9 mouse cellular contexts compared by ENCODE assay signal in the genomic region with DNA sequence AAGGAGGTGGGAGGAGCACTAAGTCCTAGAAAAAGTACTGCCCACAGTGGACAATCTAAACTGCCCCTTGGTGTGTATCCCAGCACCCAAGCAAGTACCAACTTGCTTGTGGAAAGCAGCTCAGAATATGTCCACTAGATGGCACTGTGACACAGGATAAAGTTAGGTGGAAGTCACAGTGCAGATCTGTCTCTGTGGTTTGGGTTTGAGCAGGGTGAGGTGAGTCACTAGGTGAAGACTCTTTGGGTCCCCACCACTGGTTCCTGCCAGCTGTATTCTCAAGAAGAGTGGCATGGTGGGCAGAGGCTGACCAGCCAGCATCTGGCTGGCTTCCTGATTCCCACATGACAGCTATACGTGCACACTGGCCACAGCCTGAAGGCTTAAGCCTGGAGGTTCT. TPM values are rescaled to one million over a fixed set of nuclear protein-coding genes. Genes with fewer than 3 reads are reported as not detected.
DNase-seq lines count a peak whose midpoint lies in the region; ATAC-seq and TF ChIP-seq lines count a peak whose summit lies in the region.
"Had no signal": no experiment of that assay in that cellular context is flagged by ENCODE, and none has a peak within 500 bp of the region (broad histone marks: within the 10 kb centered on the region; RNA-seq: fewer than 3 reads in every experiment).

No protein-coding gene starts in this region.

- no peak overlapping the region for H3ac ChIP-seq in myocyte (ENCODE audit: control insufficient read depth, insufficient read length)

- peak; percentile 88 for TF ChIP-seq CTCF in kidney, postnatal 0 days (IDR thresholded peaks at IDR 0.05; ENCODE audit: low read depth)

- peaks cover 42% of the 10 kb centered on the region for H3K36me3 ChIP-seq in heart, embryonic 14.5 days (ENCODE audit: control insufficient read depth, insufficient read depth, low read length)
- H3K36me3 ChIP-seq in kidney, postnatal 0 days (ENCODE audit: insufficient read depth, low read length) = peaks cover 39% of the 10 kb centered on the region
- H3K36me3 ChIP-seq in liver, embryonic 11.5 days (ENCODE audit: control insufficient read depth, insufficient read depth, low read length) = peaks cover 26% of the 10 kb centered on the region
- peaks cover 13% of the 10 kb centered on the region for H3K36me3 ChIP-seq in myocyte (ENCODE audit: control insufficient read depth, insufficient read depth)

- peak; percentile 68 for ATAC-seq in erythroblast, adult 5-6 weeks (replicated peaks; ENCODE audit: low FRiP score, poor library complexity, severe bottlenecking)
- ATAC-seq in heart, embryonic 14.5 days (ENCODE audit: insufficient number of reproducible peaks, insufficient read depth, low FRiP score, low read depth) = peak; percentile 11; the same call in 1 of the 2 replicates
- ATAC-seq in kidney, postnatal 0 days (replicated peaks; ENCODE audit: low FRiP score, low read depth) = peak; percentile 33; the same call in 1 of the 2 replicates
- peak; percentile 50 for ATAC-seq in liver, embryonic 11.5 days (replicated peaks; ENCODE audit: low FRiP score)

- no peak overlapping the region for H3K4me2 ChIP-seq in heart, embryonic 14.5 days (ENCODE audit: low read length)
- H3K4me2 ChIP-seq in kidney, postnatal 0 days (ENCODE audit: low read length) = no peak overlapping the region
- H3K4me2 ChIP-seq in liver, embryonic 11.5 days = no peak overlapping the region
- H3K4me2 ChIP-seq in myocyte (ENCODE audit: low read depth) = peak overlapping the region; percentile 57

- H3K4me1 ChIP-seq in heart, embryonic 14.5 days (ENCODE audit: control insufficient read depth in 2 of 2, insufficient read depth in 2 of 2, low read length in 2 of 2) = peaks cover 35 to 52% of the 10 kb centered on the region in 2 experiments
- peaks cover 12% of the 10 kb centered on the region; the same call in 1 of the 2 replicates for H3K4me1 ChIP-seq in kidney, postnatal 0 days (replicated peaks; ENCODE audit: insufficient read depth, low read length)
- H3K4me1 ChIP-seq in liver, embryonic 11.5 days (replicated peaks; ENCODE audit: control insufficient read depth, insufficient read depth, low read length) = peaks cover 43% of the 10 kb centered on the region

- no peak overlapping the region for H3K4me3 ChIP-seq in heart, embryonic 14.5 days (ENCODE audit: control insufficient read depth in 1 of 2, insufficient read depth in 1 of 2, low read depth in 1 of 2, low read length in 2 of 2)
- H3K4me3 ChIP-seq in kidney, postnatal 0 days (replicated peaks; ENCODE audit: low read depth, low read length) = no peak overlapping the region
- no peak overlapping the region for H3K4me3 ChIP-seq in liver, embryonic 11.5 days (ENCODE audit: low read depth, low read length)
- H3K4me3 ChIP-seq in myocyte = no peak overlapping the region
- H3K4me3 ChIP-seq: erythroblast, embryonic 14.5 days had no signal

- H3K9ac ChIP-seq in heart, embryonic 14.5 days (ENCODE audit: low read length) = no peak overlapping the region
- H3K9ac ChIP-seq in kidney, postnatal 0 days (ENCODE audit: low read depth, low read length) = no peak overlapping the region
- H3K9ac ChIP-seq in liver, embryonic 11.5 days (ENCODE audit: low read depth, low read length) = no peak overlapping the region

- H3K9me3 ChIP-seq in heart, embryonic 14.5 days (ENCODE audit: control insufficient read depth, low read length) = no peaks in the 10 kb centered on the region
- no peaks in the 10 kb centered on the region for H3K9me3 ChIP-seq in kidney, postnatal 0 days (replicated peaks; ENCODE audit: low read length)
- H3K9me3 ChIP-seq in liver, embryonic 11.5 days (ENCODE audit: control insufficient read depth, low read length) = no peaks in the 10 kb centered on the region

- 63% methylated on average over 1 of the region's 1 CpGs for WGBS in heart, embryonic 14.5 days
- 50% methylated on average over 1 of the region's 1 CpGs for WGBS in kidney, postnatal 0 days
- 58% methylated on average over 1 of the region's 1 CpGs for WGBS in liver, embryonic 11.5 days

- peak overlapping the region in 1 of 2 experiments; percentile 16; a peak in 1 of 4 replicates for H3K27ac ChIP-seq in heart, embryonic 14.5 days (replicated peaks in 1 of 2; ENCODE audit: control insufficient read depth in 1 of 2, insufficient read depth in 1 of 2, low read depth in 2 of 2, low read length in 2 of 2)
- no peak overlapping the region for H3K27ac ChIP-seq in kidney, postnatal 0 days
- no peak overlapping the region for H3K27ac ChIP-seq in liver, embryonic 11.5 days (ENCODE audit: low read depth, low read length)

- peaks cover 35% of the 10 kb centered on the region for H3K79me2 ChIP-seq in myocyte (ENCODE audit: control insufficient read depth, insufficient read depth)

- no peaks in the 10 kb centered on the region for H3K27me3 ChIP-seq in heart, embryonic 14.5 days (ENCODE audit: control insufficient read depth, insufficient read depth, low read length)
- no peaks in the 10 kb centered on the region for H3K27me3 ChIP-seq in kidney, postnatal 0 days (ENCODE audit: insufficient read depth, low read length)
- no peaks in the 10 kb centered on the region for H3K27me3 ChIP-seq in liver, embryonic 11.5 days (replicated peaks; ENCODE audit: control insufficient read depth, insufficient read depth, low read length)
- H3K27me3 ChIP-seq in myocyte (ENCODE audit: control insufficient read depth, insufficient read depth, insufficient read length) = no peaks in the 10 kb centered on the region

- TF ChIP-seq POLR2A in myocyte (IDR thresholded peaks at IDR 0.05; ENCODE audit: insufficient read length, low read depth) = no peak

- peak; percentile 94 for DNase-seq in CD4-positive, CD25-positive, alpha-beta regulatory T cell, adult 2 months (ENCODE audit: low read depth, low spot score)
- peak; percentile 96 for DNase-seq in brain, adult 2 months (ENCODE audit: low read depth, low spot score)
- DNase-seq in kidney, postnatal 0 days (ENCODE audit: low spot score) = peak; percentile 86
- DNase-seq in liver, embryonic 11.5 days (ENCODE audit: low spot score) = peak; percentile 57
- peak; percentile 83 to 91 for DNase-seq in spleen, postnatal 4 days (ENCODE audit: low spot score in 2 of 2)

TF ChIP-seq in myocyte, 11 proteins besides CTCF, POLR2A, EP300 and RAD21:
- no peak for TF ChIP-seq TCF3 (IDR thresholded peaks at IDR 0.05; ENCODE audit: insufficient read length, low read depth)
- peak in 1 of 3 experiments; percentile 46 for TF ChIP-seq MYOD1 (IDR thresholded peaks at IDR 0.05; ENCODE audit: control insufficient read depth in 1 of 3, insufficient read length in 2 of 3, low read depth in 2 of 3)
- TF ChIP-seq USF1 (IDR thresholded peaks at IDR 0.05; ENCODE audit: low read depth) = no peak
TF ChIP-seq in myocyte: peak in this region for 1.

RNA-seq across cellular contexts. Expression of gene Yjefn3, which starts 16.5 kb away (rescaled TPM):
- not detected in 2 replicates for total RNA-seq in erythroblast, adult 5-6 weeks (2015; ENCODE audit: low replicate concordance)
- total RNA-seq in erythroblast, adult 5-6 weeks (2017; ENCODE audit: low replicate concordance) = not detected in 2 replicates
- polyA plus RNA-seq in heart, embryonic 14.5 days (2014; fragmentation: Nextera tagmentation; extraction: Ambion mirVana) = 5.6 and 8.4 TPM in 2 replicates
- polyA plus RNA-seq in kidney, postnatal 0 days (2015; fragmentation: Nextera tagmentation; extraction: Ambion mirVana) = 4.8 and 5.2 TPM in 2 replicates
- polyA plus RNA-seq in liver, embryonic 11.5 days (2014; fragmentation: Nextera tagmentation; extraction: Ambion mirVana) = 1.7 and 1.9 TPM in 2 replicates
- polyA plus RNA-seq in myocyte (2012; fragmentation: generic; extraction: Trizol) = 19.0 TPM

RNA-seq across cellular contexts. Expression of gene Ndufa13, which starts 16.7 kb away (rescaled TPM):
- total RNA-seq in erythroblast, adult 5-6 weeks (2015; ENCODE audit: low replicate concordance) = 16.1 and 18.2 TPM in 2 replicates
- 27.2 and 32.9 TPM in 2 replicates for total RNA-seq in erythroblast, adult 5-6 weeks (2017; ENCODE audit: low replicate concordance)
- polyA plus RNA-seq in heart, embryonic 14.5 days (2014; fragmentation: Nextera tagmentation; extraction: Ambion mirVana) = 409 and 446 TPM in 2 replicates
- 288 and 310 TPM in 2 replicates for polyA plus RNA-seq in kidney, postnatal 0 days (2015; fragmentation: Nextera tagmentation; extraction: Ambion mirVana)
- 145 and 159 TPM in 2 replicates for polyA plus RNA-seq in liver, embryonic 11.5 days (2014; fragmentation: Nextera tagmentation; extraction: Ambion mirVana)
- polyA plus RNA-seq in myocyte (2012; fragmentation: generic; extraction: Trizol) = 277 TPM

RNA-seq across cellular contexts. Expression of gene Tssk6, which starts 17.0 kb away (rescaled TPM):
- total RNA-seq in erythroblast, adult 5-6 weeks (2015; ENCODE audit: low replicate concordance) = not detected in 2 replicates
- total RNA-seq in erythroblast, adult 5-6 weeks (2017; ENCODE audit: low replicate concordance) = 0.28 and 0.94 TPM in 2 replicates
- polyA plus RNA-seq in heart, embryonic 14.5 days (2014; fragmentation: Nextera tagmentation; extraction: Ambion mirVana) = 1.5 and 1.8 TPM in 2 replicates
- polyA plus RNA-seq in kidney, postnatal 0 days (2015; fragmentation: Nextera tagmentation; extraction: Ambion mirVana) = 3.8 and 4.0 TPM in 2 replicates
- 4.5 and 5.2 TPM in 2 replicates for polyA plus RNA-seq in liver, embryonic 11.5 days (2014; fragmentation: Nextera tagmentation; extraction: Ambion mirVana)
- 0.92 TPM for polyA plus RNA-seq in myocyte (2012; fragmentation: generic; extraction: Trizol)

RNA-seq across cellular contexts. Expression of gene Cilp2, which starts 31.5 kb away (rescaled TPM):
- total RNA-seq in erythroblast, adult 5-6 weeks (2015; ENCODE audit: low replicate concordance) = not detected in 2 replicates
- not detected in 2 replicates for total RNA-seq in erythroblast, adult 5-6 weeks (2017; ENCODE audit: low replicate concordance)
- polyA plus RNA-seq in heart, embryonic 14.5 days (2014; fragmentation: Nextera tagmentation; extraction: Ambion mirVana) = 0.30 and 0.42 TPM in 2 replicates
- polyA plus RNA-seq in kidney, postnatal 0 days (2015; fragmentation: Nextera tagmentation; extraction: Ambion mirVana) = 0.69 and 0.75 TPM in 2 replicates
- polyA plus RNA-seq in liver, embryonic 11.5 days (2014; fragmentation: Nextera tagmentation; extraction: Ambion mirVana) = 0.48 and 0.56 TPM in 2 replicates
- polyA plus RNA-seq in myocyte (2012; fragmentation: generic; extraction: Trizol) = 0.20 TPM
- polyA plus RNA-seq: erythroblast, embryonic 14.5 days had no signal

Comparison
In these comparisons a context has a peak if more than half of its experiments do, and no peak if none do; other contexts are left out.
1. ATAC-seq: peak in every context shown above with its lines; median percentile 68 in erythroblast, adult 5-6 weeks; 50 in liver, embryonic 11.5 days; 33 in kidney, postnatal 0 days; 11 in heart, embryonic 14.5 days.